Mouse (Mus musculus) embryonic stem cell, embryonic (primary cell): ENCODE measurements at regions not wholly inside any gene's neighbourhood (a gene's known extent, or its start where the extent isn't known, plus 50 kb on each side); places are given as distances from the start of the nearest gene placed in this dataset.

ENCODE experiments used
- CTCF ChIA-PET, 4 experiments: fragments of 300-600 bp in 2 of 4; fragments of 350-600 bp in 2 of 4; sonication (Branson Sonifier 250); formaldehyde crosslinking; loops; one replicate each; lab custom pipeline; 2022; ENCODE audit warnings: inconsistent platforms in 2 of 4; lab: Charles Lee
- POLR2A ChIA-PET, 4 experiments: fragments of 300-600 bp in 2 of 4; fragments of 350-600 bp in 2 of 4; sonication (Branson Sonifier 250); formaldehyde crosslinking; loops; one replicate each; lab custom pipeline; 2022; ENCODE audit warnings: antibody characterized with exemption in 4 of 4, inconsistent platforms in 1 of 4; lab: Charles Lee

DNA sequence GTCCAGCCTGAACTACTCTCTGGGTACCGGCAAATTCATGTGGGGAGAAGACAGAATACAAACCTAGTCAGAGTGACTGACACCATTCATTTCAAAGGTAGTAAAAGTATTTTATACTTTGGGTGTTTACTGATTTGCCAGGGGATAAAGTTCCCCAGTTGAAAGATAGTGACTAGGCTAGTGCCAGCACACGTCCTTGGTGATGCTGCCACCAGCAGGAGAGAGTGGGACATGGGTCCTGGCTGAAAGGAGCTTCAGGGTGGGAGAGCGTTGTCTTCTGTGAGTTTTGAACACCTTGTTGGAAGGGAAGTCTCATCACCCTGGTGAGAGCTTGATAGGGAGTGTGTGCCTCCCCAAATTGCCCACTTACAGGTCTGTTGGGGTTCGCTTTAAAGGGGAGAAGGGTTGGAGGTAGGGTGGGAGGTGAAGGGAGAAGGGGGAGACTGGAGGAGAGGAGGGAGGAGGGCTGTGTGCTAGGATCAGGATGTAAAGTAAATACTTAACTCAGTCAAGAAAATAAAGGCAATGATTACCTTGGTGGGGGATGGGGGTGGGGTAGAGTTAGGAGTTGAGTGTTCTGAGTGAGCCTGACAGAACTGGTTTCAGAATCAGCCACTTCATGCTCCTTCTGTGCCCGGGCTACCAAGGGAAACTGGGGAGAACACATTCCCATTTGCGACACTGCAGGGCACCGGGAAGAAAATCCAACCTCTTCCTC lies 273.9 kb downstream of the Dhx35 start:
- ChIA-PET CTCF (interaction anchor here in 3 of 4 experiments (0.6 to 1.5 kb wide), 8 partner anchors 14 to 1515 kb away, joined by 3 to 4 read pairs (median 3); no protein-coding TSS in a partner anchor), POLR2A (interaction anchor here in 1 of 4 experiments (0.5 kb wide), 1 partner anchor 1450 kb away, joined by 7 read pairs; no protein-coding TSS in a partner anchor)

- ChIA-PET POLR2A (interaction anchor here in 1 of 4 experiments (0.5 kb wide), 1 partner anchor 1449 kb away, joined by 7 read pairs; no protein-coding TSS in a partner anchor), CTCF (interaction anchor here in 2 of 4 experiments (1.0 to 1.5 kb wide), 3 partner anchors 15 to 94 kb away, joined by 3 to 4 read pairs (median 3); no protein-coding TSS in a partner anchor)
Measured at GRCm38 (mm10) chr2:159069180-159069579, 274.6 kb downstream of the Dhx35 start.

DNA sequence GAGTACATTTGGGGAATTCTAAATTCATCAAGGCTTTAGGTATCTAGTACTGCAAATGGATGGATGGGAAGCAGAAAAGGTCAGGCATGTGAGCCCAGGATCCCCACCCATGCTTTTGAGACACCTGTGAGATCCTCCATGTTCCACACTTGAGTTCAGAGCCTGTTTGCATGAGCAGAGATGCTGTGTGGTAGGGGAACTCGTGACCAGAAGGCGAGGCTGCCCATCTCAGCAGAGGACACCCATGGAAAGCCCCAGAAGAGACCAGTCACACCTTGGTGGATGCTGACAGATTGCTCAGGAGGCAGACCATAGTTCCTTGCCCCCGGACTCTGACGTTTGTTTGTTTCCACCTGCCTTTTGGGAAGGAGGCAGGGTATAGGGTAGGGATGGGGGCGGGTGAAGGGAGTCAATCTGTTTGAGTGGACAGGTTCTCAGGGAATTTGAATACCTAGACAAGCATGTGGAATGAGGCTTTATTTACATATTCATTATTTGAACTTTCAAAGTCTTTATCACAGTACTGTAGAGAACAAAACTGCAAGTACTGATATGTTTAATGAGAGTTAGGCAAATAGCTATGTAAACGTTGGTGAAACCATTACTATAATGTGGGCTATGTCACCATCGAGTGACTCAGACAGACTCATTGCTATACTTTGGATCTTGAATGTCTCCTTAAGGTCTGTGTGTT lies 278.5 kb downstream of the Dhx35 start:
- ChIA-PET CTCF (no interaction called here), POLR2A (interaction anchor here in 1 of 4 experiments (0.6 kb wide), 1 partner anchor 1464 kb away, joined by 3 read pairs; no protein-coding TSS in a partner anchor)

GRCm38 (mm10) chr2:159079836-159080235 lies 285.2 kb downstream of the Dhx35 start:
- POLR2A ChIA-PET = interaction anchor here in 2 of 4 experiments (0.6 to 1.6 kb wide), 2 partner anchors 12 to 552 kb away, joined by 3 to 5 read pairs; no protein-coding TSS in a partner anchor
- CTCF ChIA-PET = interaction anchor here in 1 of 4 experiments (0.6 kb wide), 1 partner anchor 1437 kb away, joined by 5 read pairs; no protein-coding TSS in a partner anchor

- ChIA-PET POLR2A (interaction anchor here in 1 of 4 experiments (0.7 kb wide), 1 partner anchor 105 kb away, joined by 8 read pairs; no protein-coding TSS in a partner anchor), CTCF (no interaction called here)
Measured at GRCm38 (mm10) chr2:159080784-159081544, 286.4 kb downstream of the Dhx35 start.

DNA sequence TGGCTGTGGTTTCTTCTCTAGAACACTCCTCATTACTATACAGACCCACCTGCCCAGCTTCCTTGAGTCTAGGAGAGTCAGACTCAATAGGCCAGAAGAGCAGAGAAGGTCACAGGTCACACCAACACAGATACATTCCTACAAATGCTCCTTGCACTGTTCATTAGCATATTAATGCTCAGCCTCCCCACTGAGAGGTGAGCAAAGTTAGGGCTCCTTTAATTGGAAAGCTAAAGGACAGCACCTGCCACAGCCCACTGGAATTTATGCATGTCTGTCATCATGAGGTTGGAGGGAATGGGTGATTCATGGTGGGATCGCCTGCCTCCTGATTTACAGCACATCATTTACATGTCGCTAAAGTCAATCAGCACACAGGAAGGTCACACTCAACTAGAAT lies 292.2 kb downstream of the Dhx35 start:
- POLR2A ChIA-PET = interaction anchor here in 1 of 4 experiments (1.0 kb wide), 1 partner anchor 74 kb away, joined by 4 read pairs; no protein-coding TSS in a partner anchor

GRCm38 (mm10) chr2:159088196-159088595 lies 293.6 kb downstream of the Dhx35 start:
- CTCF ChIA-PET = no interaction called here
- POLR2A ChIA-PET = no interaction called here

More for the DNA sequence above, 292.2 kb downstream of the Dhx35 start:
- CTCF ChIA-PET = no interaction called here

- ChIA-PET POLR2A (no interaction called here), CTCF (no interaction called here)
Measured at GRCm38 (mm10) chr2:159096667-159097066, 302.1 kb downstream of the Dhx35 start.

GRCm38 (mm10) chr2:159134042-159134441 lies 339.4 kb downstream of the Dhx35 start:
- POLR2A ChIA-PET = interaction anchor here in 1 of 4 experiments (0.6 to 1.1 kb wide), 2 partner anchors 10 to 637 kb away, joined by 3 to 6 read pairs; no protein-coding TSS in a partner anchor
- CTCF ChIA-PET = interaction anchor here in 1 of 4 experiments (0.6 kb wide), 1 partner anchor 78 kb away, joined by 3 read pairs; no protein-coding TSS in a partner anchor

GRCm38 (mm10) chr2:159138603-159139002 lies 344.0 kb downstream of the Dhx35 start:
- POLR2A ChIA-PET = no interaction called here

DNA sequence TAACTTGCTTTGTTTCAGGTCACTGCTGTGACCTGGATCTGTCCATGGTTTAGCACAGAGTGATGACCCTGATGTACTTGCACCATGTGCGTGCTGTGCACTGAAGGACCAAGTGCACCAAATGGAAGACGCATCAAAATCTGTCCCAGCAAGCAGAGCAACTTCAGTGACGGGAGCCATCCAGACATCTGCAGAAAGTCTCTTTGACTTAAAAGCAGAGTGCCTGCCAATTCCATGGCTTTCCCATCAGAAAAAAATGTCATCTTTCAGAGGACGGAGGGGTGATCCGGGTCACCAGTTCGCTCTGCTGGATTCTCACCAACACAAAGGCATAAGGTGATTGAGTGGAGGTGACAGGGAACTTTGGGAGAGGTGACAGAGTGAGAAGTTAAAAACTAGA lies 351.4 kb downstream of the Dhx35 start:
- POLR2A ChIA-PET = no interaction called here
- CTCF ChIA-PET = no interaction called here

More at GRCm38 (mm10) chr2:159138603-159139002, 344.0 kb downstream of the Dhx35 start:
- CTCF ChIA-PET = no interaction called here

DNA sequence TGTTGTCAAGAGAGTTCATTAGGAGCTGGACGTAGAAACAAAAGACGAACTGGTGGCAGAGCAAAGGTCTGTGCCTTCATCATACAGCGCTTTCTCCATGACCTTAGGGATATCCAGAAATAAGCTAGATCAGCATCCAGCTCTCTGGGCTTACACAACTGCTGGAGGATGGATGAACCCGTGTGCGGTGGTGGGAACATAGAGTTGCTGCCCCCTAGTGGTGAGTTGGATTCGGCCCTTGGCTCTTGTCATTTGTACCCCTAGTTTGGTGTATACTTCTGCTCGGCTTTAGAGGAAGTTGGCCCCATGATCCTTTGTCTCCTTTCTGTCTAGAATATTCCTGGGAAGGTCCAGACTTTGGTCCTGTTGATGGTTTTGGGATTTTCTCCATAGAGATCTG lies 369.4 kb downstream of the Dhx35 start:
- CTCF ChIA-PET = interaction anchor here (0.6 to 1.6 kb wide), 15 partner anchors 11 to 300 kb away, joined by 3 to 25 read pairs (median 3); no protein-coding TSS in a partner anchor
- POLR2A ChIA-PET = no interaction called here

- ChIA-PET CTCF (no interaction called here), POLR2A (no interaction called here)
Measured at GRCm38 (mm10) chr2:159168553-159169064, 374.0 kb downstream of the Dhx35 start.

GRCm38 (mm10) chr2:159196156-159196555 lies 401.5 kb downstream of the Dhx35 start:
- POLR2A ChIA-PET = interaction anchor here in 1 of 4 experiments (1.2 kb wide), 1 partner anchor 1325 kb away, joined by 3 read pairs; no protein-coding TSS in a partner anchor
- CTCF ChIA-PET = no interaction called here

GRCm38 (mm10) chr2:159232266-159232665 lies 437.7 kb downstream of the Dhx35 start:
- CTCF ChIA-PET = no interaction called here
- POLR2A ChIA-PET = no interaction called here

DNA sequence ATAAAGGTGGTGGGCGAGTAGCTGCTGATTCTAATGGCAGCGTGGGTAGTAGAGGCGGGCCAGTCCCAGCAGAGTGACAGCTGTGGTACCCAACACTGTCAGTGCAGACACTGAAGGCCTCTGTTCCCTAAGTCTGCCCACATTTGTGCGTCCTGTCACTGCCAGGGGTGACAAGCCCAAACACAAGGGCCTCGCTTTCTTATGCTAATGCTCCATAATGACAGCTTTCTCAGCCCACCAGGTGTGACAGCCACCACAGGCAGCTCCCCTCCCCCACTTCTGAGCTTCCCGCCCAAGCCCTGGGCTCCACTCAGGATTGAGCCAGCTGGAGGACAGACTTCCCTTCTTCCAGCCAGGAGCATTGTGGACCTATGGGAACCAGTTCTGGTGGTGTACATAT lies 440.4 kb downstream of the Dhx35 start:
- ChIA-PET POLR2A (interaction anchor here in 1 of 4 experiments (1.2 kb wide), 1 partner anchor 9 kb away, joined by 3 read pairs; no protein-coding TSS in a partner anchor), CTCF (interaction anchor here in 2 of 4 experiments (0.5 to 0.6 kb wide), 2 partner anchors 181 to 325 kb away, joined by 5 to 6 read pairs; no protein-coding TSS in a partner anchor)

GRCm38 (mm10) chr2:159250065-159250464 lies 455.5 kb downstream of the Dhx35 start:
- ChIA-PET POLR2A (no interaction called here), CTCF (no interaction called here)

GRCm38 (mm10) chr2:159250993-159251665 lies 456.5 kb downstream of the Dhx35 start:
- ChIA-PET CTCF (no interaction called here), POLR2A (no interaction called here)
